Mouse (Mus musculus) 3134 (cell line): ENCODE measurements at regions not wholly inside any gene's neighbourhood (a gene's known extent, or its start where the extent isn't known, plus 50 kb on each side); places are given as distances from the start of the nearest gene placed in this dataset.

Experiments used
- DNase-seq: peaks from one replicate; pipeline ENCODE4 v3.0.0-alpha.2; 2011; ENCODE audit warnings: low spot score; ENCODE audit not compliant: insufficient read length; ENCODE audit errors: extremely low read depth

DNA sequence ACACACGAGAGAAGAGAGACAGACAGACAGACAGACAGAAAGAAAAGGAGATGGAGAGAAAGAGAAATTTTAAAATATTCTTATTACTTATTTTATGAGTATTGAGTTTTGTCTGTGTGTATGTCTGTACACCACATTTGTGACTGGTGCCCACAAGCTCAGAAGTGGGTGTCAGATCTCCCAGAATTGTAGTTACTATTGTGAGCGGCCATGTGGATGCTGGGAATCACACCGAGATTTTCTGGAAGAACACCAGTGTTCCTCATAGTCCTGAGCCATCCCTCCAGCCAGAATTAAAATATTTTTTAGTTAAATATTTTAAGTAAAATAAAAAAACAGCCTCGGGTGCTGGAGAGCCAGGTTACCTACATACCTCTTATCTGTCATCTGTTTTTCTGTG, 110.6 kb upstream of the Med13l start:
- no peak for DNase-seq

DNA sequence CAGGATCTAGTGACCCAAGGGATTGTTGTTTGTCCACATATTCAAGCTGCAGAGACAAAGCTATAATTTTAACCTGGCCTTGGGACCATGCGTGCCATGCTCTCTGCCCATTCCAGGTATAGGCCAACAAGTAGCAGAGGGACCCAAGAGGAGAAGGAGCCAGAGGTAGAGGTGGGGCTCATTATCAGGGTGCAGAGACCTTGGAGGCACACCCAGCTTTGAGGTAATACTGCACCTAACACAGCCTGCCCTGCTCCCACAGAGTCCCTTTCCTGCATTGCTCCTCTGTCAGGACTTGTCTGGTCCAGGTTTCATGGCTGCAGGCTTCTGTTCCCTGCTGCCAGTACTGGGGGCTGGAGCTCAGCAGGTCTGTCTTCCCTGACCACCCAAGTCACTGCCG, 108.4 kb upstream of the Med13l start:
- DNase-seq, result no peak

DNA sequence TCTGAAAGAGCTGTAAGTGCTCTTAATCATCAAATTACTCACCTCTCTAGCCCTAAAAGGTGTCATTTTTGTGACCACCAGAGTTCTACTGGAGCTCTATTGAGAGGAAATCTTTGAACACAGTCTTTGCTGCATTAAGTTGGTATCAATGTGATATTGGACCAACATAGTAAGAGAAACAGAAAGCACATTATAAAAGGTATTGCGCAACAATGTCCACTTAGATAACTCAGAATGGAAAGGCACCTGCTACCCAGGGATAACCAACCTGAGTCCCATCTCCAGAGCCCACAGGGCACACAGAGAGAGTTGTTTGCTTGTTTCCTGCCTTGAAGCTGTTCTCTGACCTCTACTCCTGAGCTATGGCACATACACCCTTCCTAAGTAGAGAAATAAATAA, 106.4 kb upstream of the Med13l start:
- DNase-seq, result no peak

GRCm38 (mm10) chr5:118458727-118459390, 101.6 kb upstream of the Med13l start:
- DNase-seq, result peak; percentile 88

DNA sequence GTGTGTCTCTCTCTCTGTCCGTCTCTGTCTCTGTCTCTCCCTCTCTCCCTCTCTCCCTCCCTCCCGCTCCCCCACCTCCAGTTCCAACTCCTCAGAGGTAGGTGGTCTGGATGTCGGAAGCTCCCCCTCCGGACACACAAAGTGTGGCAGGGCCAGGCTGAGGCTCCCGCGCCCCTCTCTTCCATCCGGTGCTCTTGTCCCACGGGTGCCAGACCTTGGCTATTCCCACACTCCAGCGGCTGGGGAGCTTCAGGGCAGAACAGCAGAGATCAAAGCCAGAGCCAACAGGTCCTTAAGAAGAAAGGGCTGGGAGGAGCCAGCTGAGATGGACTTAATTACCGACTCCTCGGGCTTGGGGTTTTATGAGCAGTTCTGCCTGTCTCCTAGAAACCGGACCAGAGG, 101.1 kb upstream of the Med13l start:
- peak; percentile 84 for DNase-seq

DNA sequence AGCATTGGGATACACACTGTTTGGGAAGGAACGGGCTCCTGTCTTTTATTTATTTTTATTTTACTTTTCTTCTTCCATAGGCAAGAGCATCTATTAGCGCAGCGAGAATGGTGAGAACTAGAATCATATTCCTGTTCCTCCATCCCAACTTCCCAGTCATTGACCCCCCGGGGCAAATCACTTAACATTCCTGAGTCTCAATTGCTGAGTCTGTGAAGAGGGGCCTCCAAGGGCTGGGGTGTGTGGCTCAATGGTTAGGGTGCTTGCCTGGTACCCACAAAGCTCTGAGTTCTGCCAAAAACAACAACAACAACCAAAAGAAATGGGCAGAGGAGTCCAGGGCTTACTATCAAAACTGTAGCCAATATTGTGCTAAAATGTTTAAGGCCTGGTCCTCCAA, 98.5 kb upstream of the Med13l start:
- DNase-seq, result no peak

GRCm38 (mm10) chr5:118464931-118465801, 95.3 kb upstream of the Med13l start:
- DNase-seq, result peak; percentile 75

DNA sequence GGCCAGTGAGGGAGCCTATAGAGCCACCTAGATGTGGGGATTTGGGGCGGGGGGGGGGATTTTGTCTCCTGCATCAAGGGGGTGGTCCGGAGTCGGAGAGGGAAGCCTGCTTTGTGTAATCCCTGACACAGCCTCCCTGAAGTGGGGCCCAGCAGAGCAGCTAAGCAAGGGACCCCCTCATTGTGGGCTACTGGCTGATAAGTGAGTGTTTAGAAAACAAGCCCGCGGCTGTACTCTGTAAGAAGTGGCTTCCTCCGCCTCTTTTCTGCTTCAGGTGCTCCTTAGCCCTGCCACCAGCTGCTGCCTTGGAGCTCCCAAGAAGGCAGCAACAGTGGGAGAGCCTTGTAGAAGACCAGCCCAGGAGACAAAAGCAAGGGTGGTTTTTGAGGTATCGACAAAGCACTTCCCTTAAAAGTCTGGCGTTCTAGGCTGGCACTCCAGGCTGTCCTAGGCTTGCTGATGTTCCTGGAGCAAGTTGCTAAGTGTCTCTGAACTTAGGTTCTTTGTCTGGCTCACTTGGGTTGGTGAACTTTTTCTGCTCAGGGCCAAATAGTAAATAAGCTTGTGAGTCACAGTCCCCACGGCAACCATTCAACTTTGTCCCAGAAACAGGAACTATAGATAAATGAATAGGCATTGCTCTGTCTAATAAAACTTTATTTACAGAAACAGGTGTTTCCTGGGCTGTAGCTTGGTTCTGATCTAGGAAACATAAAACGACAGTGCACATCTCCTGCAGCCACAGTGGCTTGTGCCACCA, 94.3 kb upstream of the Med13l start:
- peak; percentile 30 for DNase-seq

GRCm38 (mm10) chr5:118468739-118469138, 91.7 kb upstream of the Med13l start:
- DNase-seq, result no peak

- no peak for DNase-seq
These were observed 88.9 kb upstream of the Med13l start for GRCm38 (mm10) chr5:118471569-118471968.

DNA sequence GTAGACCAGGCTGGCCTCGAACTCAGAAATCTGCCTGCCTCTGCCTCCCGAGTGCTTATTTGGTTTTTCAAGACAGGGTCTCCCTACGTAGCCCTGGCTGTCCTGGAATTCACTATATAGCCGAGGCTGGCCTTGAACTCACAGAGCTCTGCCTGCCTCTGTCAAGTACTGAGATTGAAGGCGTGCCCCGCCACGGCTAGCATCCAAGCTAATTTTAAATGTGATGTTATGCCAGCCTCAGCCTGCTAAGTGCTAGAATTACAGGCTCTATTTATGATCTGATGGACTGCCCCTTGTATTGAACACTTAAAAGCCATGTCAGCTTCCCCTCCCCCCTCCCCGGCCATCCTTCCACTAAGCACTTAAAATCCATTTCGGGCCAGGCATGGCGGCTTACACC, 88.2 kb upstream of the Med13l start:
- no peak for DNase-seq

DNA sequence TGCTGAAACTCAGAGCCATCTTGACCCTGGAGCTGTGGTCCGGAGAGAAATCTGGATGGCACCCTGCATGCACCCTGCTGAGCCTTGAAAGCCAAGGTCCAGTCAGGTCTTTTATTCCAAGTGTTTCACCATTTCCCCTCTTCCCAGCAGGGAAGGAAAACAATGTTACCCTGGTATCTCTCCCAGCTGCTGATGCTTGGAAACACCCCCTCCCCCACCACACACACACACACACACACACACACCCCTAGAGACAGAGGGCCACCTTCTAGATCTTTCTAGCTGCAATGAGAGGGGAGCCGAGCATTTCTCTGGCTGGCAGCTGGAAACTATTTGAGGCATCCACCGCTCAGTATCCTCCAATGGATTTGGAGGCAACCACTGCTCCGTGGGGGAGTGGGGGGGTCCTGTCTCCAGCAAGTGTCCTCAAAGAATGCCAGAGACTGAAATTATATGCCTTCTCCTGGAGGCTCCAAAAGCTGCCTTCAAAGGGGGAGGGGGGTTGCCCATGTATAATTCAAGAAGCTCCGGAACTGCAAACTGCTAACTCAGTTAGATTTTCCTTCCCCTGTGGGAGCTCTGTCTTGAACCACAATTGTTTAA, 87.2 kb upstream of the Med13l start:
- DNase-seq, result no peak

GRCm38 (mm10) chr5:118476597-118476996, 83.9 kb upstream of the Med13l start:
- no peak for DNase-seq

DNA sequence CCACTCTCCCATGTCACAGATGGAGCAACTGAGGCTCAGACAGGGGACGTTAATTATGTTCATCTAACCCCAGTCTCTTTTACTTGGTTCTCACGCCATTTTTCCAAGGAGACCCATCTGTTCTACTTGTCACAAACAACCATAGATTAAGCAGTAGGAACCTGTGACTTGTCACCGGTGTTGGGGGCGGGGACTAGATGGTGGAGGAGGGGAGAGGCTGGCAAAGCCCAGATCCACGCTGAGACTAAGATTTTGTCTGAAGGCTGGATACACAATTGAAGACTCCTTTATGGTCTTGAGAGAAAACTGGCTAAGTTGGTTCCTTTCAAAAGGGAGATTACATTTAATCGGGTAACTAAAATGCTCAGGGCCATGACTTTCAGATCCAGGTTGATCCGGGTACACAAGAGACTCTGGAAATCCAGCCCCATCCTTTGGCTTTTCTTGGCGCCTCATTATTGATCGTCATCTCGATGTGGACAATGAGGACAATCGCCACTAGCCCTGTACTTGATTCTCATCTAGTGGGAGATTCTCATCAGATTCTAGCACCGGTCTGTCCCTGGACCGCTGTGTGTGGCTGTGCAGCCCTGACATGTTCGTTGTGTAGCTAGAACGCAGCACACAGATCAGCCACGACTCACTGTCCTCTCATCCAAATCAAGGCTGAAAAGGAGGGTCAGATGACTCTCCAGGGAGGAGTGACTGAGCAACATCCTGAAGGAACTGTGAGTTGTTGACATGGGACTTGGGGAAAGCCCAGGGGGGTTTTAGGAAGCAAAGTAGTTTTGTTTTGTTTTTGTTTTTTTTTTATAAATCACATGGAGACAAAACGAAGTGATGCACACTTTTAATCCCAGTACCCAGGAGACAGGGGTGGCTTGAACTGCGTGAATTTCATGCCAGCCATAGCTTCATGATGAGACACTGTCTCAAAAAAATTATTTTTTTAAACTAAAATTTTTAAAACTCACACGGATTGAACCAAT, 83.1 kb upstream of the Med13l start:
- no peak for DNase-seq

DNA sequence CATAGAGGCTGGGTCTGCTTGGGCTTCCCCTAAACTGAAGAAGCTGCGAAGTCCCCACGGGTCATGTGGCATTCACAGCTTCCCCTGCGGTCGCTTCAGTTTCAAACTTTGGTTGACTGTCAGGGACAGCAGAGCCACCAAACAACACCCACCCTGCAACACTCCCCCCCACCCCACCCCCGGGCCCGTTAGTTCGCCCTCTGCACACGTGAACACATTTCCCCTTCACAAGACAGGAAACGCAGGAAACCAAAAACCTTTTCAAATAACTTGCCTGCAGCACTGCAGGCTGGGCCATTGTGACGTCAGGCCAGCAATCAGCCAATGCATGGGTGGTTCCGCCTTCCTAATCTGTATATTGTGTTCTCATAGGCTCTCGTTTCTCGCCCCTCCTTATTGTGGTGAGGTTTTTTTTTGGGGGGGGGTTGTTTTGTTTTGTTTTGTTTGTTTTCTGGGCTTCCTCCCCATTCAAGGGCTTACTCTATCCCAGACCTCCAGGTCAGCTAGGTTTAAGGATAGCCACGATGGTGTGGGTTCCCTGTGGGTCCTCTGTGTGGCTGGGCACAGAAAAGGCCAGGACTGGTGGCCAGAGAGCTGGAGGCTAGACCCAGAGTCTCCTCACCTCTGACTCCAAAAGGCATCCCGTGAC, 82.2 kb upstream of the Med13l start:
- peak; percentile 39 for DNase-seq

- no peak for DNase-seq
These were observed 80.5 kb upstream of the Med13l start for GRCm38 (mm10) chr5:118480000-118480399.

- DNase-seq, result no peak
These were observed 79.3 kb upstream of the Med13l start for GRCm38 (mm10) chr5:118480965-118481793.

DNA sequence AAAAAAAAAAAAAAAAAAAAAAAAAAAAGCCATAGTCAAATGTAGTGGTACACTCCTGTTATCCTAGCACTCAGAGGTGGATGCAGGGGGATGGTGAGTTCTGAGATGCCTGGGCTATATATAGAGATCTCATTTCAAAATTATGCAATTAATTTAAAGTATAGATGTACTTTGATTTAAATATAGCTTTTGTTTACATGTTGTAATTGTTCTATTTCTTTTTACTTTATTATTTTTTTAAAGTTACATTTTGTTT, 78.8 kb upstream of the Med13l start:
- DNase-seq, result no peak

GRCm38 (mm10) chr5:118482598-118482997, 77.9 kb upstream of the Med13l start:
- DNase-seq, result no peak
